In genomic region chr2:24678538-24678937, GRCm38 (mm10) we compare ENCODE assay signal across 10 mouse cellular contexts.
DNase-seq lines count a peak whose midpoint lies in the region; ATAC-seq lines count a peak whose summit lies in the region.
"Had no signal": no experiment of that assay in that cellular context is flagged by ENCODE, and none has a peak within 500 bp of the region (broad histone marks: within the 10 kb centered on the region; RNA-seq: fewer than 3 reads in every experiment).

No protein-coding gene starts in this region.

- H3K9ac ChIP-seq in liver, embryonic 11.5 days (ENCODE audit: low read depth, low read length), result no peak overlapping the region
- no peak overlapping the region for H3K9ac ChIP-seq in liver, embryonic 12.5 days
- H3K9ac ChIP-seq in limb, embryonic 11.5 days (ENCODE audit: low read length), result no peak overlapping the region
- H3K9ac ChIP-seq: hindbrain, embryonic 15.5 days had no signal

- no peaks in the 10 kb centered on the region for H3K9me3 ChIP-seq in heart, embryonic 10.5 days
- no peaks in the 10 kb centered on the region for H3K9me3 ChIP-seq in liver, embryonic 11.5 days (ENCODE audit: control insufficient read depth, low read length)
- no peaks in the 10 kb centered on the region for H3K9me3 ChIP-seq in liver, embryonic 12.5 days (replicated peaks)
- H3K9me3 ChIP-seq in embryonic facial prominence, embryonic 10.5 days, result no peaks in the 10 kb centered on the region
- H3K9me3 ChIP-seq in limb, embryonic 11.5 days (ENCODE audit: control insufficient read depth, low read length), result no peaks in the 10 kb centered on the region
- H3K9me3 ChIP-seq: hindbrain, embryonic 15.5 days had no signal

- H3K36me3 ChIP-seq in heart, embryonic 10.5 days, result no peaks in the 10 kb centered on the region
- no peaks in the 10 kb centered on the region for H3K36me3 ChIP-seq in liver, embryonic 11.5 days (ENCODE audit: control insufficient read depth, insufficient read depth, low read length)
- no peaks in the 10 kb centered on the region for H3K36me3 ChIP-seq in liver, embryonic 12.5 days
- no peaks in the 10 kb centered on the region for H3K36me3 ChIP-seq in embryonic facial prominence, embryonic 10.5 days (replicated peaks)
- H3K36me3 ChIP-seq in limb, embryonic 11.5 days (ENCODE audit: control insufficient read depth, insufficient read depth, low read length), result no peaks in the 10 kb centered on the region

- peaks cover 8% of the 10 kb centered on the region for H3K4me1 ChIP-seq in heart, embryonic 10.5 days
- no peaks in the 10 kb centered on the region for H3K4me1 ChIP-seq in liver, embryonic 11.5 days (replicated peaks; ENCODE audit: control insufficient read depth, insufficient read depth, low read length)
- H3K4me1 ChIP-seq in liver, embryonic 12.5 days, result no peaks in the 10 kb centered on the region
- H3K4me1 ChIP-seq in embryonic facial prominence, embryonic 10.5 days, result peaks cover 10% of the 10 kb centered on the region
- no peaks in the 10 kb centered on the region for H3K4me1 ChIP-seq in limb, embryonic 11.5 days (ENCODE audit: control insufficient read depth, insufficient read depth, low read length)

- intact Hi-C loops in heart, postnatal 36 days (cut with DNase I), result no loop called here

- H3K4me3 ChIP-seq in heart, embryonic 10.5 days, result peak overlapping the region; percentile 55
- H3K4me3 ChIP-seq in liver, embryonic 11.5 days (ENCODE audit: low read depth, low read length), result no peak overlapping the region
- H3K4me3 ChIP-seq in liver, embryonic 12.5 days, result no peak overlapping the region
- H3K4me3 ChIP-seq in embryonic facial prominence, embryonic 10.5 days, result peak overlapping the region; percentile 50; the same call in 1 of the 2 replicates
- H3K4me3 ChIP-seq in limb, embryonic 11.5 days (ENCODE audit: low read depth, low read length), result no peak overlapping the region
- H3K4me3 ChIP-seq: hindbrain, embryonic 15.5 days had no signal

- H3K27me3 ChIP-seq in heart, embryonic 10.5 days (ENCODE audit: insufficient read depth, poor library complexity, severe bottlenecking), result peaks cover 43% of the 10 kb centered on the region
- H3K27me3 ChIP-seq in liver, embryonic 11.5 days (replicated peaks; ENCODE audit: control insufficient read depth, insufficient read depth, low read length), result peaks cover 18% of the 10 kb centered on the region
- peaks cover 28% of the 10 kb centered on the region for H3K27me3 ChIP-seq in liver, embryonic 12.5 days (replicated peaks)
- peaks cover 33% of the 10 kb centered on the region for H3K27me3 ChIP-seq in embryonic facial prominence, embryonic 10.5 days (replicated peaks; ENCODE audit: low read depth, poor library complexity, severe bottlenecking)
- no peaks in the 10 kb centered on the region; the same call in 1 of the 2 replicates for H3K27me3 ChIP-seq in limb, embryonic 11.5 days (ENCODE audit: control insufficient read depth, insufficient read depth, low read length)
- H3K27me3 ChIP-seq: hindbrain, embryonic 15.5 days had no signal

- no peak for DNase-seq in heart, embryonic 10.5 days (ENCODE audit: low spot score)
- DNase-seq in heart, postnatal 36 days, result no peak
- no peak for DNase-seq in liver, embryonic 11.5 days (ENCODE audit: low spot score)
- no peak for DNase-seq in embryonic facial prominence, embryonic 10.5 days (ENCODE audit: low spot score)
- no peak for DNase-seq in limb, embryonic 11.5 days (ENCODE audit: low spot score)
- no peak for DNase-seq in ovary, postnatal 10 days (ENCODE audit: low spot score)
- DNase-seq: cerebellum, adult 11 months had no signal

- no peak for ATAC-seq in liver, embryonic 11.5 days (replicated peaks; ENCODE audit: low FRiP score)
- ATAC-seq in liver, embryonic 12.5 days, result no peak
- no peak for ATAC-seq in limb, embryonic 11.5 days (ENCODE audit: insufficient number of reproducible peaks, low FRiP score, low TSS enrichment, low read depth)
- ATAC-seq in megakaryocyte-erythroid progenitor cell, adult 5-6 weeks (replicated peaks; ENCODE audit: low FRiP score, low TSS enrichment, poor library complexity, severe bottlenecking), result no peak

- WGBS in heart, embryonic 10.5 days, result 62% methylated on average over 5 of the region's 5 CpGs
- WGBS in liver, embryonic 11.5 days, result 67% methylated on average over 5 of the region's 5 CpGs
- WGBS in liver, embryonic 12.5 days (ENCODE audit: insufficient replicate concordance), result 58% methylated on average over 5 of the region's 5 CpGs
- 79% methylated on average over 5 of the region's 5 CpGs for WGBS in embryonic facial prominence, embryonic 10.5 days
- WGBS in limb, embryonic 11.5 days, result 68% methylated on average over 5 of the region's 5 CpGs

- no peak overlapping the region for H3K27ac ChIP-seq in heart, embryonic 10.5 days
- H3K27ac ChIP-seq in liver, embryonic 11.5 days (ENCODE audit: low read depth, low read length), result no peak overlapping the region
- no peak overlapping the region for H3K27ac ChIP-seq in liver, embryonic 12.5 days
- H3K27ac ChIP-seq in embryonic facial prominence, embryonic 10.5 days (replicated peaks), result 0 out of 2 replicates have a peak overlapping the region, but pooled peaks have one; percentile 21
- no peak overlapping the region for H3K27ac ChIP-seq in limb, embryonic 11.5 days (replicated peaks; ENCODE audit: low read depth, low read length)
- H3K27ac ChIP-seq: hindbrain, embryonic 15.5 days had no signal

- H3K4me2 ChIP-seq in liver, embryonic 11.5 days, result peak overlapping the region; percentile 55
- H3K4me2 ChIP-seq in liver, embryonic 12.5 days, result no peak overlapping the region; the same call in 1 of the 2 replicates
- H3K4me2 ChIP-seq in limb, embryonic 11.5 days (ENCODE audit: low read depth, severe bottlenecking), result peak overlapping the region; percentile 49

Comparison
In these comparisons a context has a peak if more than half of its experiments do, and no peak if none do; other contexts are left out.
1. H3K4me3 ChIP-seq: peak in heart, embryonic 10.5 days (single experiment) and embryonic facial prominence, embryonic 10.5 days (single experiment); none in liver, embryonic 11.5 days (single experiment), liver, embryonic 12.5 days (single experiment) and limb, embryonic 11.5 days (single experiment).